Mouse (Mus musculus) cerebellum, adult 11 months (tissue): ENCODE data around the gene Zfp281.

Source experiments
- DNase-seq: peaks from one replicate; pipeline ENCODE4 v3.0.0; 2022

Gene Zfp281

GRCm38 (mm10) chr1:136614748-136615440 is 9.8 kb upstream of the Zfp281 start:
- no peak for DNase-seq

GRCm38 (mm10) chr1:136617163-136617788 is 7.4 kb upstream of the Zfp281 start:
- DNase-seq: no peak

- DNase-seq: no peak
Observed at GRCm38 (mm10) chr1:136618570-136618969, 6.1 kb upstream of the Zfp281 start.

- DNase-seq: peak; percentile 57
Observed at GRCm38 (mm10) chr1:136625019-136625895, 556 bp downstream of the Zfp281 start.

GRCm38 (mm10) chr1:136626141-136626540 is 1.4 kb downstream of the Zfp281 start:
- no peak for DNase-seq

- DNase-seq: no peak
Observed at GRCm38 (mm10) chr1:136626756-136627155, 2.1 kb downstream of the Zfp281 start.

- DNase-seq: no peak
Observed at GRCm38 (mm10) chr1:136627591-136627990, 2.9 kb downstream of the Zfp281 start.

- DNase-seq: no peak
Observed at GRCm38 (mm10) chr1:136632891-136633290, 8.2 kb downstream of the Zfp281 start.

GRCm38 (mm10) chr1:136635644-136636043 is 10.9 kb downstream of the Zfp281 start:
- DNase-seq: no peak

- no peak for DNase-seq
Observed at GRCm38 (mm10) chr1:136636946-136637345, 12.2 kb downstream of the Zfp281 start.

- no peak for DNase-seq
Observed at GRCm38 (mm10) chr1:136637696-136638095, 13.0 kb downstream of the Zfp281 start.

GRCm38 (mm10) chr1:136638211-136638610 is 13.5 kb downstream of the Zfp281 start:
- DNase-seq: no peak

- DNase-seq: no peak
Observed at GRCm38 (mm10) chr1:136638699-136639098, 14.0 kb downstream of the Zfp281 start.

- no peak for DNase-seq
Observed at GRCm38 (mm10) chr1:136639221-136639620, 14.5 kb downstream of the Zfp281 start.

- no peak for DNase-seq
Observed at GRCm38 (mm10) chr1:136642701-136643100, 18.0 kb downstream of the Zfp281 start.

GRCm38 (mm10) chr1:136644486-136644885 is 19.8 kb downstream of the Zfp281 start:
- DNase-seq: no peak

GRCm38 (mm10) chr1:136645849-136646625 is 21.3 kb downstream of the Zfp281 start:
- DNase-seq: no peak

GRCm38 (mm10) chr1:136652066-136652465 is 27.4 kb downstream of the Zfp281 start:
- DNase-seq: no peak

- no peak for DNase-seq
Observed at GRCm38 (mm10) chr1:136653526-136653925, 28.8 kb downstream of the Zfp281 start.

- no peak for DNase-seq
Observed at GRCm38 (mm10) chr1:136654385-136654784, 29.7 kb downstream of the Zfp281 start.

- DNase-seq: no peak
Observed at GRCm38 (mm10) chr1:136656619-136657018, 31.9 kb downstream of the Zfp281 start.

- DNase-seq: no peak
Observed at GRCm38 (mm10) chr1:136658456-136659227, 33.9 kb downstream of the Zfp281 start.
